Mouse (Mus musculus) C2C12 (cell line): ENCODE measurements around the gene Txnrd2. TPM values are rescaled to one million over a fixed set of nuclear protein-coding genes. Genes with fewer than 3 reads are reported as not detected.

Experiments used
- H3K27me3 ChIP-seq: one replicate; pipeline ENCODE4 v1.6.1; 2011; ENCODE audit not compliant: control insufficient read depth, insufficient read depth, insufficient read length
- H3K36me3 ChIP-seq: one replicate; pipeline ENCODE4 v1.6.1; 2011; ENCODE audit not compliant: control insufficient read depth, insufficient read depth
- H3K4me3 ChIP-seq: one replicate; pipeline ENCODE4 v1.5.1; 2011; ENCODE audit warnings: mild to moderate bottlenecking, control low read depth; ENCODE audit not compliant: poor library complexity, insufficient read depth, severe bottlenecking
- H3K79me2 ChIP-seq: one replicate; pipeline ENCODE4 v1.6.1; 2011; ENCODE audit not compliant: control insufficient read depth, insufficient read depth
- H3K79me3 ChIP-seq: one replicate; pipeline ENCODE4 v1.6.1; 2011; ENCODE audit warnings: low read depth, control low read depth
- H3ac ChIP-seq: one replicate; pipeline ENCODE3; 2011; ENCODE audit warnings: low read depth; ENCODE audit not compliant: control insufficient read depth, insufficient read length
- CEBPB ChIP-seq: IDR thresholded peaks from one replicate; pipeline ENCODE4 v1.6.1; 2011; ENCODE audit warnings: low read depth, mild to moderate bottlenecking, control low read depth, moderate library complexity
- CTCF ChIP-seq: IDR thresholded peaks from one replicate; pipeline ENCODE4 v1.5.1; 2011; ENCODE audit not compliant: control insufficient read depth, insufficient read depth, insufficient read length
- FOSL1 ChIP-seq: IDR thresholded peaks from one replicate; pipeline ENCODE4 v1.8.0; 2011; ENCODE audit warnings: mild to moderate bottlenecking, low read length; ENCODE audit not compliant: poor library complexity, insufficient read depth, severe bottlenecking
- MAX ChIP-seq: IDR thresholded peaks from one replicate; pipeline ENCODE4 v1.6.1; 2011; ENCODE audit warnings: mild to moderate bottlenecking, control low read depth
- MYOD1 ChIP-seq: IDR thresholded peaks from one replicate; pipeline ENCODE4 v1.6.1; 2011; ENCODE audit warnings: low read depth; ENCODE audit not compliant: control insufficient read depth, insufficient read length
- MYOG ChIP-seq: IDR thresholded peaks from one replicate; pipeline ENCODE4 v1.6.1; 2011; ENCODE audit not compliant: control insufficient read depth, insufficient read length; ENCODE audit errors: extremely low read depth
- USF1 ChIP-seq: IDR thresholded peaks from one replicate; pipeline ENCODE4 v1.6.1; 2011; ENCODE audit warnings: low read depth, mild to moderate bottlenecking, control low read depth, moderate library complexity
- polyA plus RNA-seq: library from polyadenylated mRNA; unstranded; fragments of >200 nt; fragmentation: generic; extraction: Trizol; gene quantifications from one replicate; pipeline ENCODE4 v1.2.1, GENCODE M21; 2012; ENCODE audit warnings: missing spikeins

Txnrd2 gene
- polyA plus RNA-seq, 1 experiment: 19.4 TPM

DNA sequence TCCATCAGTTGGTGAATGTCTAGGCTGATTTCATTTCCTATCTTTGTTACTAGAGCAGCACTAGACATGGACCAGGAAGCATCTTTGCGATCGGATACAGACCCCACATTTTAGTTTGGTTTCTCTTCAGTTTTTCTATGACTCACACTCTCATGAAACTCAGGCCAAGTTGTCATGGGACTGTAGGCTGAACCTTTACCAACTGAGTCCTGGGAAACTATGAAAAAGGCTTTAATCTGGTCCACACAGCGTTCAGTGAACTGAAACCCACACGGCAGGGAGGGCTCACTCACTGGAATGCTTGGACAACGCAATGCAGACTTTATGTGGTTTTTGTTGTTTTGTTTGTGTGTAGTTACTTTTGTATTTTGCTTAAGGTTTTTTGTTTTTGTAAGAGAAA lies 102.5 kb downstream of the Txnrd2 start:
- Histone ChIP-seq H3K79me3 (no peaks in the 10 kb centered on the region), H3K36me3 (no peaks in the 10 kb centered on the region), H3ac (no peak overlapping the region), H3K27me3 (no peaks in the 10 kb centered on the region), H3K4me3 (no peak overlapping the region), H3K79me2 (no peaks in the 10 kb centered on the region)
- TF ChIP-seq FOSL1 (no peak), MYOG (no peak), CEBPB (no peak), MYOD1 (no peak), USF1 (no peak), CTCF (no peak), MAX (no peak)

Other genes starting within 250 kb of the Txnrd2 start
- 0.04 TPM for gene Ccdc188, start 208.5 kb upstream of the Txnrd2 start, polyA plus RNA-seq
- 37.4 TPM for gene Zdhhc8, start 191.2 kb upstream of the Txnrd2 start, polyA plus RNA-seq
- 79.2 TPM for gene Trmt2a, start 177.7 kb upstream of the Txnrd2 start, polyA plus RNA-seq
- 422 TPM for gene Ranbp1, start 177.7 kb upstream of the Txnrd2 start, polyA plus RNA-seq
- 0.46 TPM for gene Gm49776, start 168.1 kb upstream of the Txnrd2 start, polyA plus RNA-seq
- gene Dgcr8, start 137.1 kb upstream of the Txnrd2 start, polyA plus RNA-seq: 22.0 TPM
- 20.6 TPM for gene Tango2, start 78.3 kb upstream of the Txnrd2 start, polyA plus RNA-seq
- gene Arvcf, start 78.2 kb upstream of the Txnrd2 start, polyA plus RNA-seq: 5.4 TPM
- 96.2 TPM for gene Comt, start 468 bp downstream of the Txnrd2 start, polyA plus RNA-seq
- 13.3 TPM for gene Gnb1l, start 72.3 kb downstream of the Txnrd2 start, polyA plus RNA-seq
- 10.6 TPM for gene Rtl10, start 72.5 kb downstream of the Txnrd2 start, polyA plus RNA-seq
- 12.1 TPM for gene Tbx1, start 164.3 kb downstream of the Txnrd2 start, polyA plus RNA-seq
- gene Gp1bb, start 196.0 kb downstream of the Txnrd2 start, polyA plus RNA-seq: 6.4 TPM
- 5.3 TPM for gene Gm49601, start 200.0 kb downstream of the Txnrd2 start, polyA plus RNA-seq
- gene Sept5, start 203.6 kb downstream of the Txnrd2 start, polyA plus RNA-seq: 74.2 TPM